Mouse (Mus musculus): ENCODE results near the gene Hoxd10. TPM values are rescaled to one million over a fixed set of nuclear protein-coding genes. Genes with fewer than 3 reads are reported as not detected.
A peak's percentile ranks its signal among the peaks of the same experiment; 100 is the strongest.

Gene Hoxd10
- polyA plus RNA-seq, 1 experiment from 2014 or later, result not detected

DNA sequence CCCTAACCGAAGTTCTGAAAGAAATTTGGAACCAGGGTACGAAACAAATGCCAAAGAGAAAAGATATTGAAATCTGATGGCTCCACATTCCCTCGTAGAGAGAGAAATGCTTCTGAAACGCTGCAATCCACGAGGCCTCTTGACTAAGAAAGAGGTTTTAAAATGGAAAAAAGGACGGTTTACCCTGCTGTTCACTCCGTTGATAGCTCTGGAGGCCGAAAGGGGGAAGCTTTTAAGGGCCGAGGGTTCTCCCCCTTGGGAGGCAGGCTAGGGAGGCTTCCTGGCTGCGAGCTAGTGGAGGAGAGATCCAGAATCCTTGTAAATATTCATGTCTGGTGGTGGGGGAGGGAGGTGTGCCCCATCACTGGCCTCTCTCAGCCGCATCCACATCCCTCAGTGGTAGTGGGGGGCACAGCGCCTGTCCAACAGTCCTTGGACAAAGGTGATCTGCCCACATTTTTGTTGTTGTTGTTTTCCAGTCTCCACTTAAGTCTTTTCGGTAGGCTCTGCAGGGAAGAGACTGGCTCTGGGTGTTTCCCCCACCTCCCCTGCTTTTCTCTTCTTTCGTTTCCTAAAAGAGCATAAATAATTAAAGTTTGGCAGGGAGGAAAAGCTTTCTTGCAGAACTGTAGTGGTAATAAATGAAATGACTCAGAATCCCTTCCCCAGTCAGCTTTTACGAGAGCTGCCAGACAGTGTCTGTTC is 12.7 kb upstream of the Hoxd10 start, which contains the start of gene Hoxd11:
Hoxd11 (plus strand) TSS at position 667 of the 705 bp plus-strand sequence.
- H3K9ac ChIP-seq, result no peak within 1 kb of the TSS

DNA sequence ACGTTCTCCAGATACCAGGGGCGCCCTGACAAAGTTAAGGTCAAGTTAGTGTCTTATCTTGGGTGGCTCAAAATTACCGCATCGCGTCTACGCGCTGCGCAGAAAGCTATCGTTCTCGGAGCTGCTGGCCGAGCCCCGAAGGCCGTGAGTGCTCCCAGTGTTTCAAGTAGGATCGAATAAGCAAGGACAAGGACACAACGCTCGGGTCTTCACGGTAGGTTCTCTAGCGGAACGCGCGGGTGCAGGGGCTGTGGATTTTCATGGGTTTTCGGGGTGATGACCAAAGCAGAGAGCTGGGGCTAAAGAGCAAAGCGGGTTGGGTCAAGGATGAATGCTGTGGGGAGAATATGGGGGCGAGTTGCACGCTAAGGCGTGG is 12.1 kb upstream of the Hoxd10 start:
- Histone ChIP-seq H3K4me3 (replicated peaks; ENCODE audit: low read length) (no peak overlapping the region), H3K9me3 (ENCODE audit: control insufficient read depth, low read length) (no peaks in the 10 kb centered on the region), H3K27ac (no peak overlapping the region), H3K9ac (no peak overlapping the region), H3K36me3 (replicated peaks; ENCODE audit: control insufficient read depth, insufficient read depth) (no peaks in the 10 kb centered on the region), H3K4me2 (replicated peaks) (no peak overlapping the region), H3K27me3 (ENCODE audit: control insufficient read depth, insufficient read depth, low read length) (peaks cover 99% of the 10 kb centered on the region), H3K4me1 (replicated peaks; ENCODE audit: control insufficient read depth, insufficient read depth, low read length) (no peaks in the 10 kb centered on the region)
- ATAC-seq (ENCODE audit: low FRiP score) (no peak), DNase-seq (ENCODE audit: low spot score) (no peak)
- under 1% methylated on average over 26 of the region's 26 CpGs for WGBS

More for the DNA sequence above, 12.7 kb upstream of the Hoxd10 start, which contains the start of gene Hoxd11:
- no peak within 1 kb of the TSS for H3K4me2 ChIP-seq (replicated peaks)
- no peak within 1 kb of the TSS for H3K27ac ChIP-seq
- H3K36me3 ChIP-seq (replicated peaks; ENCODE audit: control insufficient read depth, insufficient read depth), result no peaks in the 10 kb centered on the region
- H3K4me3 ChIP-seq (replicated peaks; ENCODE audit: low read length), result no peak within 1 kb of the TSS
- no peak for DNase-seq (ENCODE audit: low spot score)
- no peaks in the 10 kb centered on the region for H3K4me1 ChIP-seq (replicated peaks; ENCODE audit: control insufficient read depth, insufficient read depth, low read length)
- peaks cover 99% of the 10 kb centered on the region for H3K27me3 ChIP-seq (ENCODE audit: control insufficient read depth, insufficient read depth, low read length)
- WGBS, result 2% methylated on average over 15 of the region's 15 CpGs
- ATAC-seq (ENCODE audit: low FRiP score), result no peak
- no peaks in the 10 kb centered on the region for H3K9me3 ChIP-seq (ENCODE audit: control insufficient read depth, low read length)

DNA sequence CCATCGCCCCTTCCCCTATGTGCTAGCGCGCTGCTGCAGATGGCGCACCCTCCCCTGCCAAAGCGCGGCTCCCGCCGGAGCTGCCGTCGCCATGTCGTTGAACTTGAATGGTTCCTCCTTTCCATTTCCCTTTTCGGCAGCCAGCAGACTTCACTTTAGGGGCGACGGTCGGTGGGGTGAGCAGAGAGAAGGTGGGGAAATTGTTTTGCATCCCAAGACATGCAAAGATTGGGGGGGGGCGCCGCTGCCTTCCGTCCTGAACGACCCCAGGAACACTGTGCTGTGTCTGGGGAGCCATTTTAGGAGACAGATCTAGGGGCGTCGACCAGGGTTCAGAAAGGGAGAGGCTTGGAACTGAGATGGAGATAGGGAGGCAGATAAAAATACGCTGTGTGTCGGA is 11.7 kb upstream of the Hoxd10 start:
- Histone ChIP-seq H3K9me3 (ENCODE audit: control insufficient read depth, low read length) (no peaks in the 10 kb centered on the region), H3K9ac (no peak overlapping the region), H3K27ac (no peak overlapping the region), H3K4me3 (replicated peaks; ENCODE audit: low read length) (no peak overlapping the region), H3K27me3 (ENCODE audit: control insufficient read depth, insufficient read depth, low read length) (peaks cover 99% of the 10 kb centered on the region), H3K36me3 (replicated peaks; ENCODE audit: control insufficient read depth, insufficient read depth) (no peaks in the 10 kb centered on the region), H3K4me1 (replicated peaks; ENCODE audit: control insufficient read depth, insufficient read depth, low read length) (no peaks in the 10 kb centered on the region), H3K4me2 (replicated peaks) (no peak overlapping the region)
- DNase-seq (ENCODE audit: low spot score) (no peak), ATAC-seq (ENCODE audit: low FRiP score) (no peak)
- under 1% methylated on average over 23 of the region's 23 CpGs for WGBS

DNA sequence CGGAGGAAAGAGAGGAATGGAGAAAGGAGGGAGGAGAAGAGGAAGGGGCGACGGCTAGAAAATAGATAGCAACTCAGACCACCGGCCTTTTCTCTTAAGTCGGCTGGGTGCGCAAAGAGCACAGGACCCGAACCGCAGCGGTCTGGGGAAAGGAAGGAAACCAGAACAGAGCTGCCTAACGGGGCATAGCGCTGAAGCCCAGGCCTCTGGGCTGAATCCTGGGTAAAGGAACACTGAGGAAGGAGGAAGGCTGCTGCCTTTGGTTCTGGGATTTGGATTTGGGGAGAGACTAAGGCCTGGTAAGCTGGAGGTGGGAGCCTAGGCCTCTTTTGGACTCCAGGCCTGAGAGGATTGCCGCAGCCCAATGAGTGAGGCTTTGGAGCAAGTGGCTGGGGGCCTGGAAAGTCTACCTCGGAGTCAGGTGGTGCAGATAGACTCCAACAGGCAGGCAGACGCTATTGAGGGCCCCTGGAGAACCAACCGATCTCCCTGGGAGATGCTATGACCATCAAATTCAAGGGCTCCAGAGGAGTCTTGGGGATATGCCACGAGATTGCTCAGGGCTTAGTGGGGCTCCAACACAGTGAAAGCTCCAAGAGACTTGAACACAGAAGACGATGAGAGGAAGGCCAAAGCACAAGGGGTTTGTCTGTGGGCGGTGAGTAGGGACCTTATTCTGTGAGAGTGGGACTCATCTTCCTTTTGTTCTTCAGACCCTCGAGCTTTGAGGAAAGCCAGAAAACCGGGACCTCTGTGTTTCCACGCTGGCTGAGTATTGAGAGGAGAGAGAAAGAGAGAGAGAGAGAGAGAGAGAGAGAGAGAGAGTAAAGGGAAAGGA is 10.9 kb upstream of the Hoxd10 start:
- Histone ChIP-seq H3K4me3 (replicated peaks; ENCODE audit: low read length) (no peak overlapping the region), H3K27me3 (ENCODE audit: control insufficient read depth, insufficient read depth, low read length) (peaks cover 99% of the 10 kb centered on the region), H3K27ac (no peak overlapping the region), H3K9me3 (ENCODE audit: control insufficient read depth, low read length) (no peaks in the 10 kb centered on the region), H3K36me3 (replicated peaks; ENCODE audit: control insufficient read depth, insufficient read depth) (no peaks in the 10 kb centered on the region), H3K9ac (no peak overlapping the region), H3K4me1 (replicated peaks; ENCODE audit: control insufficient read depth, insufficient read depth, low read length) (no peaks in the 10 kb centered on the region), H3K4me2 (replicated peaks) (no peak overlapping the region)
- WGBS, result 1% methylated on average over 21 of the region's 21 CpGs
- ATAC-seq (ENCODE audit: low FRiP score) (no peak), DNase-seq (ENCODE audit: low spot score) (no peak)

DNA sequence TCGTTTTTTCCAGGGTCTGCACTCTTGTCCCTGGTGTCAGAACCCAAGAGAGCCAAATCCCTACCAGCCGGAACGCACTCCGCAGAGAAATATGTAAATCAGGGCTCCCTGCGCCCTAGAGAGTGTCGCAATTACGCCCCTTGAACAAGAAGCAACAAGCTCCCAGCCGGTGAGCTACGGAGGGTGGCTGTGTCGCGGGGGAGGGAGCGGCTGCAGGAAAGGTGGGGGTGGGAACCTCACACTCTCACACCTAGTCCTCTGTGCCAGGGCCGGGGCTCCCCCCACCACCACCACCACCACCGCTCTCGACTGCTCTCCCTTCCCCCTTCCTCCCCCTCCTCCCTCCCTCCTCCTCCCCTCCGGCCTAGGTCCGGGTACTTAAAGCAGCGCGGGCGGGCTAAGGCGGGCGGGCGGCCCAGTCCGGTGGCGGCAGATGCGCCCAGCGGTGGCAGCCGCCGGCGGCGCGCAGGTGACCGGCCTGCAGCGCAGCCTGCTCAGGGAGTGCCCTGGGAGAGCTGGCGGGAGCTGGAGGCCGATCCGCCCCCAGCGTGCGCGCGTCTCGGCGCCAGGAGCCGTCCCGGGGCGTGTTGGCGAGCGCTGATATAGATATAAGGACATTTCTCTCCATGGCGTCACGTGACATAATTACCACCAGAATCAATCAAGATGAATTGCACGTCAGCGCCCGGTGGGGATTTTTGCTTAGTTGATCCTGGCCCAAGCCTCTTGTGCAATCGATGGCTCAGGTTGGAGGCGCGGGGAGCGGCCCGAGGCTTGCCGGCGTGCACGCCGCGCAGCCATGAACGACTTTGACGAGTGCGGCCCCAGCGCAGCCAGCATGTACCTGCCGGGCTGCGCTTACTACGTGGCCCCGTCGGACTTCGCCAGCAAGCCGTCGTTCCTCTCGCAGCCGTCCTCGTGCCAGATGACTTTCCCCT is 9.9 kb upstream of the Hoxd10 start:
- Histone ChIP-seq H3K9ac (no peak overlapping the region), H3K4me3 (replicated peaks; ENCODE audit: low read length) (no peak overlapping the region), H3K4me2 (replicated peaks) (no peak overlapping the region), H3K4me1 (replicated peaks; ENCODE audit: control insufficient read depth, insufficient read depth, low read length) (no peaks in the 10 kb centered on the region), H3K36me3 (replicated peaks; ENCODE audit: control insufficient read depth, insufficient read depth) (no peaks in the 10 kb centered on the region), H3K9me3 (ENCODE audit: control insufficient read depth, low read length) (no peaks in the 10 kb centered on the region), H3K27ac (no peak overlapping the region), H3K27me3 (ENCODE audit: control insufficient read depth, insufficient read depth, low read length) (peaks cover 99% of the 10 kb centered on the region)
- DNase-seq (ENCODE audit: low spot score), result no peak
- WGBS, result under 1% methylated on average over 70 of the region's 78 CpGs
- ATAC-seq (ENCODE audit: low FRiP score), result no peak

DNA sequence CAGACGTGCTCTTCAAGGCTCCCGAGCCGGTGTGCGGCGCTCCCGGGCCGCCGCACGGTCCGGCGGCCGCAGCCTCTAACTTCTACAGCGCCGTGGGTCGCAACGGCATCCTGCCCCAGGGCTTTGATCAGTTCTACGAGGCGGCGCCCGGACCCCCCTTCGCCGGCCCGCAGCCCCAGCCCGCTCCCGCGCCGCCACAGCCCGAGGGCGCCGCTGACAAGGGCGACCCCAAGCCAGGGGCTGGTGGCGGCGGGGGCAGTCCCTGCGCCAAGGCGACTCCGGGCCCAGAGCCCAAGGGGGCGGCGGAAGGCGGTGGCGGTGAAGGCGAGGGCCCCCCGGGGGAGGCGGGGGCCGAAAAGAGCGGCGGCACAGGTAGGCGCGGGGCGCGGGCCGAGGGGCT is 8.9 kb upstream of the Hoxd10 start:
- DNase-seq (ENCODE audit: low spot score), result no peak
- Histone ChIP-seq H3K9me3 (ENCODE audit: control insufficient read depth, low read length) (no peaks in the 10 kb centered on the region), H3K4me2 (replicated peaks) (peak overlapping the region; percentile 15; the same call in 1 of the 2 replicates), H3K27me3 (ENCODE audit: control insufficient read depth, insufficient read depth, low read length) (peaks cover 99% of the 10 kb centered on the region), H3K27ac (no peak overlapping the region), H3K4me3 (replicated peaks; ENCODE audit: low read length) (no peak overlapping the region), H3K4me1 (replicated peaks; ENCODE audit: control insufficient read depth, insufficient read depth, low read length) (no peaks in the 10 kb centered on the region), H3K9ac (no peak overlapping the region), H3K36me3 (replicated peaks; ENCODE audit: control insufficient read depth, insufficient read depth) (no peaks in the 10 kb centered on the region)
- 1% methylated on average over 49 of the region's 51 CpGs for WGBS
- ATAC-seq (ENCODE audit: low FRiP score), result no peak

DNA sequence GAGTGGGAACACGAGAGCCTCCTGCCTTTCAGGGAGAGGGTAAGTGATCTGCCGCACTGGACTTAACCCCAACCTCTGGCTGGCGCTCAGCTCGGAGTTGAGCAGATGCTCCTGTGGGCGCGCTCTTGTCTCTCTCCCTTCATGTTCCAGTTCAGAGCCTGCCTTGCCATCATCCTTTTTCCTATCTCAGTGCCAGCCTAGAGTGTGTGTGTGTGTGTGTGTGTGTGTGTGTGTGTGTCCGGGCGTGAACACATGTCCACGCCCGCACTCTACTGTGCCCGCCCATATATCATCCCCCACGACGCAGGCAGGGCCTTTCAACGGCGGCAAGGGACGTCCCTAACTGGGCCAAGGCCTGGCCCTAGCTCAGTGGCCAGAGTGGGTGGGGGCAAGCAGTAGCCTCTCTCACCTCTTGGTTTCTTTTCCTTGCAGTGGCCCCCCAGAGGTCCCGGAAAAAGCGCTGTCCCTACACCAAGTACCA is 8.2 kb upstream of the Hoxd10 start:
- ATAC-seq (ENCODE audit: low FRiP score) (no peak), DNase-seq (ENCODE audit: low spot score) (no peak)
- no peak overlapping the region for H3K27ac ChIP-seq

DNA sequence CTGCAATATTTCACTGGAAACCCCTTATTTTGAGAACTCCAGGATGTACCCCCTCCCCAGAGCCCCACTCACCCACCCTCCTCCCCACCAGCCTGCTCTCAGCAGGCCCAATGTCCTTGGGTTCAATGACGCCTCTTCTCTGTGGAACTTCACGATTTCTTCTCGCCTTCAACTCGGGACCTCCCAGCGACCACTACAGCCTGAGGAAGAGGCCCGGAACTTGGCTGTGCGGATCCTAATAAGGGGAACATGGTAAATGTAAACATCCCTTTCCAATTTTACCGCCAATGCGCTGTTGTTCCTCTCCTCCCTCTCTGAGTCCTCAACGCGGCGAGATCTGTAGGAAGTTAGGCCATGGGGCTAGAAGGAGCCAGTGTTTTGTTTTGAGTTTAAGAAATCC is 7.6 kb upstream of the Hoxd10 start:
- Histone ChIP-seq H3K9ac (no peak overlapping the region), H3K9me3 (ENCODE audit: control insufficient read depth, low read length) (no peaks in the 10 kb centered on the region), H3K4me1 (replicated peaks; ENCODE audit: control insufficient read depth, insufficient read depth, low read length) (no peaks in the 10 kb centered on the region), H3K27me3 (ENCODE audit: control insufficient read depth, insufficient read depth, low read length) (peaks cover 99% of the 10 kb centered on the region), H3K4me3 (replicated peaks; ENCODE audit: low read length) (no peak overlapping the region), H3K27ac (no peak overlapping the region), H3K36me3 (replicated peaks; ENCODE audit: control insufficient read depth, insufficient read depth) (no peaks in the 10 kb centered on the region), H3K4me2 (replicated peaks) (no peak overlapping the region)
- DNase-seq (ENCODE audit: low spot score) (no peak), ATAC-seq (ENCODE audit: low FRiP score) (no peak)
- 1% methylated on average over 12 of the region's 12 CpGs for WGBS

More for the DNA sequence above, 8.2 kb upstream of the Hoxd10 start:
- Histone ChIP-seq H3K9ac (no peak overlapping the region), H3K4me1 (replicated peaks; ENCODE audit: control insufficient read depth, insufficient read depth, low read length) (no peaks in the 10 kb centered on the region), H3K36me3 (replicated peaks; ENCODE audit: control insufficient read depth, insufficient read depth) (no peaks in the 10 kb centered on the region), H3K27me3 (ENCODE audit: control insufficient read depth, insufficient read depth, low read length) (peaks cover 99% of the 10 kb centered on the region), H3K4me3 (replicated peaks; ENCODE audit: low read length) (no peak overlapping the region), H3K4me2 (replicated peaks) (no peak overlapping the region), H3K9me3 (ENCODE audit: control insufficient read depth, low read length) (no peaks in the 10 kb centered on the region)
- 1% methylated on average over 17 of the region's 18 CpGs for WGBS
